Mouse (Mus musculus): ENCODE results near the gene Thap11.
A peak's percentile ranks its signal among the peaks of the same experiment; 100 is the strongest.

The Thap11 gene

GRCm38 (mm10) chr8:105900180-105900940 lies 45.4 kb downstream of the Thap11 start, which contains the start of gene Pskh1:
Pskh1 (plus strand) TSS chr8:105900441.
- peak; percentile 97 for DNase-seq (ENCODE audit: low read depth, low spot score)

DNA sequence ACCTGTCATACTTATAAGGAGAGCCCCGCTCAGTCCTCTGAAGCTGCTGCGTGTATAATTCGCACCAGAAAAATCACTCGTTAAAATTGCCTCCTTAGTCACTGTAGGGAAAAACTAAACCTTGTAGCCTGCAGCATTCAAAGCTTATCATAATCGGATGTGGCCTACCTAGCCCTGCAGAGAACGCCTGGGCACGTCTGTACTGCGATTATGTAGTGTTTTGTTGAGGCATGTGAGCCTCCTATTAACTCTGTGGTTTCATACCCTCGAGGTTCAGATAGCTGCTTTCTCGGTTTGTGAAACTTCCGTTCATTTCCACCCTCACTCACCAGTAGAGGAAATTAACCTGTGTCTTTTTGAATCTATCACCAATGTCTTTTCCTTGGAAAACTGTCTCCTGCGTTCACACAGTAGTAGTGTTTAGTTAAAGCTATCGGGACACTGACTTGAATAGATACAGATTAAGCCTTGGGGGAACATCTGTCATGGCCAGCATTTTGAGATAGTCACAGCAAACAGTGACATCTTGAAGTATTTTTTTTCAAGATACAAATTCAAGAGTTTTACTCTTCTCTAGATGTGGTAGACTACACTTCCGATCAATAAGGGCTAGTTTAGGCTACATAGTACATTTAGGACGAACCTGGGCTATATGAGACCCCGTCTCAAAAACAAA lies 46.1 kb downstream of the Thap11 start:
- DNase-seq (ENCODE audit: low read depth, low spot score) = peak; percentile 76
